Mouse (Mus musculus): ENCODE measurements around the gene Cplx3.

The Cplx3 gene

GRCm38 (mm10) chr9:57598851-57599563 is 7.1 kb downstream of the Cplx3 start:
- no peak for DNase-seq

GRCm38 (mm10) chr9:57597929-57598382 is 8.1 kb downstream of the Cplx3 start:
- no peak for DNase-seq

- no peak for DNase-seq
Measured at GRCm38 (mm10) chr9:57597265-57597664, 8.8 kb downstream of the Cplx3 start.

- no peak for DNase-seq
Measured at GRCm38 (mm10) chr9:57594174-57594509, 11.9 kb downstream of the Cplx3 start.

- no peak for DNase-seq
Measured at GRCm38 (mm10) chr9:57593454-57594173, 12.5 kb downstream of the Cplx3 start.

- DNase-seq: no peak
Measured at GRCm38 (mm10) chr9:57590726-57591125, 15.4 kb downstream of the Cplx3 start.

GRCm38 (mm10) chr9:57589224-57590126 is 16.6 kb downstream of the Cplx3 start, which contains the start of gene Ulk3:
Ulk3 (plus strand) TSS chr9:57589452.
- DNase-seq: peak; percentile 79 to 82

GRCm38 (mm10) chr9:57584991-57585390 is 21.1 kb downstream of the Cplx3 start:
- no peak for DNase-seq

- DNase-seq: no peak
Measured at GRCm38 (mm10) chr9:57577144-57577849, 28.8 kb downstream of the Cplx3 start.

- DNase-seq: no peak
Measured at GRCm38 (mm10) chr9:57575577-57575976, 30.5 kb downstream of the Cplx3 start.

GRCm38 (mm10) chr9:57574397-57574796 is 31.7 kb downstream of the Cplx3 start:
- no peak for DNase-seq

GRCm38 (mm10) chr9:57568500-57568899 is 37.6 kb downstream of the Cplx3 start:
- DNase-seq: no peak

GRCm38 (mm10) chr9:57566846-57567245 is 39.2 kb downstream of the Cplx3 start:
- no peak for DNase-seq

- no peak for DNase-seq
Measured at GRCm38 (mm10) chr9:57565741-57566221, 40.3 kb downstream of the Cplx3 start.

- no peak for DNase-seq
Measured at GRCm38 (mm10) chr9:57564609-57565008, 41.5 kb downstream of the Cplx3 start.

GRCm38 (mm10) chr9:57562896-57563372 is 43.1 kb downstream of the Cplx3 start:
- no peak for DNase-seq

- DNase-seq: no peak
Measured at GRCm38 (mm10) chr9:57561711-57562099, 44.4 kb downstream of the Cplx3 start.

GRCm38 (mm10) chr9:57560861-57561710 is 45.0 kb downstream of the Cplx3 start, which contains the start of gene Scamp2:
Scamp2 (plus strand) TSS chr9:57560943.
- peak; percentile 95 to 97 for DNase-seq

- DNase-seq: no peak
Measured at GRCm38 (mm10) chr9:57560263-57560662, 45.8 kb downstream of the Cplx3 start.

- no peak for DNase-seq
Measured at GRCm38 (mm10) chr9:57559568-57559967, 46.5 kb downstream of the Cplx3 start.

GRCm38 (mm10) chr9:57558625-57559024 is 47.5 kb downstream of the Cplx3 start:
- no peak for DNase-seq
